Mouse (Mus musculus): ENCODE measurements around the gene Otud5. TPM values are rescaled to one million over a fixed set of nuclear protein-coding genes. Genes with fewer than 3 reads are reported as not detected.

Otud5 gene
- polyA plus RNA-seq, 1 experiment from 2014 or later = 34.8 TPM

DNA sequence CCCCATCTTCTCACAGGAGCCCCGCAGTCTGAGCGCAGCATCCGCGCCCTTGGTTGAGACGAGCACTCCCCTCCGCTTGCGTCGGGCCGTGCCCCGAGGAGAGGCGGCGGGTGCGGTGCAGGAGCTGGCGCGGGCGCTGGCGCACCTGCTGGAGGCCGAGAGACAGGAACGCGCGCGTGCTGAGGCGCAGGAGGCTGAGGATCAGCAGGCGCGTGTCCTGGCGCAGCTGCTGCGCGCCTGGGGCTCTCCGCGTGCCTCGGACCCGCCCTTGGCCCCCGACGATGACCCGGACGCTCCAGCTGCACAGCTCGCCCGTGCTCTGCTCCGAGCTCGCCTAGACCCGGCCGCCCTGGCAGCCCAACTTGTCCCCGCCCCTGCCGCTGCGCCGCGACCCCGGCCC lies 80.9 kb downstream of the Otud5 start:
- H3K9ac ChIP-seq (ENCODE audit: low read length) = peak overlapping the region; percentile 54
- peaks cover 28% of the 10 kb centered on the region for H3K27me3 ChIP-seq (ENCODE audit: control insufficient read depth, insufficient read depth, low read length)
- no peak overlapping the region for H3K27ac ChIP-seq (ENCODE audit: low read depth, low read length)
- no peaks in the 10 kb centered on the region for H3K36me3 ChIP-seq (ENCODE audit: control insufficient read depth, insufficient read depth, low read length)
- H3K9me3 ChIP-seq (ENCODE audit: control insufficient read depth, low read length) = no peaks in the 10 kb centered on the region
- peak overlapping the region; percentile 52 for H3K4me2 ChIP-seq
- DNase-seq (ENCODE audit: low spot score, missing footprints) (no peak), ATAC-seq (ENCODE audit: low FRiP score) (peak; percentile 41)
- peaks cover 9% of the 10 kb centered on the region for H3K4me1 ChIP-seq (ENCODE audit: control insufficient read depth, insufficient read depth, low read length)
- H3K4me3 ChIP-seq (ENCODE audit: low read depth, low read length) = peak overlapping the region; percentile 30
- WGBS = 12% methylated on average over 42 of the region's 48 CpGs

MicroRNAs within 50 kb of the gene (microRNA counts, 519-probe panel; counts per million panel counts)
- microRNA mmu-miR-1198 = 4,386 counts per million, percentile 38 among the panel's probes with 10 or more counts

Small RNAs within 50 kb of the gene (microRNA-seq; reads per million reads assigned to microRNA genes)
- gene Mir1198 = 56.3 reads per million, percentile 47 among the genes with 10 or more reads in this experiment

Other genes with a start within 250 kb of the Otud5 start
- gene Ccdc22, start 235.8 kb upstream of the Otud5 start, polyA plus RNA-seq (2014; fragmentation: Nextera tagmentation; extraction: Ambion mirVana) = 22.8 and 27.2 TPM in 2 replicates
- 0.06 TPM in 1 of 2 replicates, not detected in the other for gene Cacna1f, start 234.3 kb upstream of the Otud5 start, polyA plus RNA-seq (2014; fragmentation: Nextera tagmentation; extraction: Ambion mirVana)
- gene Syp, start 202.9 kb upstream of the Otud5 start, polyA plus RNA-seq (2014; fragmentation: Nextera tagmentation; extraction: Ambion mirVana) = 10.3 and 10.9 TPM in 2 replicates
- 1.1 and 2.2 TPM in 2 replicates for gene Prickle3, start 184.1 kb upstream of the Otud5 start, polyA plus RNA-seq (2014; fragmentation: Nextera tagmentation; extraction: Ambion mirVana)
- gene Plp2, start 170.0 kb upstream of the Otud5 start, polyA plus RNA-seq (2014; fragmentation: Nextera tagmentation; extraction: Ambion mirVana) = 36.3 and 36.9 TPM in 2 replicates
- not detected in 2 replicates for gene Magix, start 160.1 kb upstream of the Otud5 start, polyA plus RNA-seq (2014; fragmentation: Nextera tagmentation; extraction: Ambion mirVana)
- 42.8 and 44.4 TPM in 2 replicates for gene Gpkow, start 144.2 kb upstream of the Otud5 start, polyA plus RNA-seq (2014; fragmentation: Nextera tagmentation; extraction: Ambion mirVana)
- gene Wdr45, start 127.0 kb upstream of the Otud5 start, polyA plus RNA-seq (2014; fragmentation: Nextera tagmentation; extraction: Ambion mirVana) = 12.8 and 14.1 TPM in 2 replicates
- 0.22 TPM in 1 of 2 replicates, not detected in the other for gene Gm45208, start 119.1 kb upstream of the Otud5 start, polyA plus RNA-seq (2014; fragmentation: Nextera tagmentation; extraction: Ambion mirVana)
- 97.5 and 106 TPM in 2 replicates for gene Praf2, start 112.9 kb upstream of the Otud5 start, polyA plus RNA-seq (2014; fragmentation: Nextera tagmentation; extraction: Ambion mirVana)
- 15.8 and 24.1 TPM in 2 replicates for gene Ccdc120, start 90.5 kb upstream of the Otud5 start, polyA plus RNA-seq (2014; fragmentation: Nextera tagmentation; extraction: Ambion mirVana)
- gene Tfe3, start 78.8 kb upstream of the Otud5 start, polyA plus RNA-seq (2014; fragmentation: Nextera tagmentation; extraction: Ambion mirVana) = 19.4 and 20.6 TPM in 2 replicates
- gene Gripap1, start 51.6 kb upstream of the Otud5 start, polyA plus RNA-seq (2014; fragmentation: Nextera tagmentation; extraction: Ambion mirVana) = 51.7 and 52.0 TPM in 2 replicates
- 0.86 and 1.1 TPM in 2 replicates for gene Kcnd1, start 19.1 kb upstream of the Otud5 start, polyA plus RNA-seq (2014; fragmentation: Nextera tagmentation; extraction: Ambion mirVana)
- 13.2 and 13.3 TPM in 2 replicates for gene Pim2, start 36.9 kb downstream of the Otud5 start, polyA plus RNA-seq (2014; fragmentation: Nextera tagmentation; extraction: Ambion mirVana)
- gene Slc35a2, start 42.7 kb downstream of the Otud5 start, polyA plus RNA-seq (2014; fragmentation: Nextera tagmentation; extraction: Ambion mirVana) = 10.1 and 11.2 TPM in 2 replicates
- 143 and 160 TPM in 2 replicates for gene Pqbp1, start 57.9 kb downstream of the Otud5 start, polyA plus RNA-seq (2014; fragmentation: Nextera tagmentation; extraction: Ambion mirVana)
- gene Timm17b, start 58.0 kb downstream of the Otud5 start, polyA plus RNA-seq (2014; fragmentation: Nextera tagmentation; extraction: Ambion mirVana) = 163 and 179 TPM in 2 replicates
- not detected in 2 replicates for gene Gm10491, start 66.5 kb downstream of the Otud5 start, polyA plus RNA-seq (2014; fragmentation: Nextera tagmentation; extraction: Ambion mirVana)
- gene Gm10490, start 68.2 kb downstream of the Otud5 start, polyA plus RNA-seq (2014; fragmentation: Nextera tagmentation; extraction: Ambion mirVana) = not detected in 2 replicates
- 21.9 and 26.9 TPM in 2 replicates for gene Pcsk1n, start 78.5 kb downstream of the Otud5 start, polyA plus RNA-seq (2014; fragmentation: Nextera tagmentation; extraction: Ambion mirVana)
- not detected in 2 replicates for gene Eras, start 87.2 kb downstream of the Otud5 start, polyA plus RNA-seq (2014; fragmentation: Nextera tagmentation; extraction: Ambion mirVana)
- gene Hdac6, start 106.5 kb downstream of the Otud5 start, polyA plus RNA-seq (2014; fragmentation: Nextera tagmentation; extraction: Ambion mirVana) = 58.4 and 60.4 TPM in 2 replicates
- 4.8 and 5.2 TPM in 2 replicates for gene Gata1, start 136.7 kb downstream of the Otud5 start, polyA plus RNA-seq (2014; fragmentation: Nextera tagmentation; extraction: Ambion mirVana)
- not detected in 2 replicates for gene Glod5, start 177.1 kb downstream of the Otud5 start, polyA plus RNA-seq (2014; fragmentation: Nextera tagmentation; extraction: Ambion mirVana)
- gene Suv39h1, start 233.4 kb downstream of the Otud5 start, polyA plus RNA-seq (2014; fragmentation: Nextera tagmentation; extraction: Ambion mirVana) = 80.8 and 82.6 TPM in 2 replicates
- 0.26 and 0.34 TPM in 2 replicates for gene Was, start 249.1 kb downstream of the Otud5 start, polyA plus RNA-seq (2014; fragmentation: Nextera tagmentation; extraction: Ambion mirVana)